Mouse (Mus musculus): ENCODE measurements at regions not wholly inside any gene's neighbourhood (a gene's known extent, or its start where the extent isn't known, plus 50 kb on each side); places are given as distances from the start of the nearest gene placed in this dataset.

GRCm38 (mm10) chr9:69814432-69814831, 53.7 kb upstream of the Foxb1 start:
- DNase-seq (ENCODE audit: low spot score): no peak

- DNase-seq (ENCODE audit: low spot score): no peak
Observed at GRCm38 (mm10) chr9:69823179-69823966, 62.6 kb upstream of the Foxb1 start.

GRCm38 (mm10) chr9:69828428-69828827, 67.7 kb upstream of the Foxb1 start:
- no peak for DNase-seq (ENCODE audit: low spot score)

- DNase-seq (ENCODE audit: low spot score): no peak
Observed at GRCm38 (mm10) chr9:69835396-69835795, 74.7 kb upstream of the Foxb1 start.

- no peak for DNase-seq (ENCODE audit: low spot score)
Observed at GRCm38 (mm10) chr9:69839198-69839597, 78.5 kb upstream of the Foxb1 start.

- DNase-seq (ENCODE audit: low spot score): no peak
Observed at GRCm38 (mm10) chr9:69844712-69845111, 84.0 kb upstream of the Foxb1 start.

GRCm38 (mm10) chr9:69845210-69845609, 84.5 kb upstream of the Foxb1 start:
- DNase-seq (ENCODE audit: low spot score): no peak

GRCm38 (mm10) chr9:69856621-69857020, 95.9 kb upstream of the Foxb1 start:
- no peak for DNase-seq (ENCODE audit: low spot score)

GRCm38 (mm10) chr9:69858619-69859018, 97.9 kb upstream of the Foxb1 start:
- DNase-seq (ENCODE audit: low spot score): no peak

GRCm38 (mm10) chr9:69870182-69870581, 109.4 kb upstream of the Foxb1 start:
- peak; percentile 14 for DNase-seq (ENCODE audit: low spot score)

- no peak for DNase-seq (ENCODE audit: low spot score)
Observed at GRCm38 (mm10) chr9:69886351-69886750, 102.9 kb upstream of the Bnip2 start.

- no peak for DNase-seq (ENCODE audit: low spot score)
Observed at GRCm38 (mm10) chr9:69898016-69898415, 91.2 kb upstream of the Bnip2 start.

GRCm38 (mm10) chr9:69899371-69899770, 89.9 kb upstream of the Bnip2 start:
- no peak for DNase-seq (ENCODE audit: low spot score)

GRCm38 (mm10) chr9:69900871-69901270, 88.4 kb upstream of the Bnip2 start:
- no peak for DNase-seq (ENCODE audit: low spot score)

GRCm38 (mm10) chr9:69907123-69907945, 81.9 kb upstream of the Bnip2 start:
- DNase-seq (ENCODE audit: low spot score): no peak

GRCm38 (mm10) chr9:69910621-69911020, 78.6 kb upstream of the Bnip2 start:
- no peak for DNase-seq (ENCODE audit: low spot score)

GRCm38 (mm10) chr9:69928126-69928525, 61.1 kb upstream of the Bnip2 start:
- no peak for DNase-seq (ENCODE audit: low spot score)

- no peak for DNase-seq (ENCODE audit: low spot score)
Observed at GRCm38 (mm10) chr9:69937863-69938262, 51.4 kb upstream of the Bnip2 start.
